Mouse (Mus musculus) CH12.LX (cell line): ENCODE data around the gene Pbx1. TPM values are rescaled to one million over a fixed set of nuclear protein-coding genes. Genes with fewer than 3 reads are reported as not detected.

Source experiments
- DNase-seq: peaks from one replicate; pipeline ENCODE4 v3.0.0-alpha.2; 2013; ENCODE audit errors: extremely low read depth
- H3K27ac ChIP-seq: 2 replicates; pipeline ENCODE4 v1.5.1; 2012; ENCODE audit warnings: low read depth, mild to moderate bottlenecking, control low read depth, moderate library complexity; ENCODE audit not compliant: insufficient read depth
- H3K27me3 ChIP-seq: replicated peaks from 2 replicates; pipeline ENCODE3; 2012; ENCODE audit warnings: inconsistent platforms
- H3K36me3 ChIP-seq, 2 experiments: replicated peaks in 1 of 2; 2 replicates each; pipeline versions ENCODE3 to v1.6.1; 2012; ENCODE audit warnings: inconsistent platforms in 1 of 2, low read length in 1 of 2, mild to moderate bottlenecking in 1 of 2, mixed read lengths in 1 of 2, moderate library complexity in 1 of 2; ENCODE audit not compliant: control insufficient read depth in 1 of 2, insufficient read depth in 1 of 2
- H3K4me1 ChIP-seq, 2 experiments: 2 replicates each; pipeline ENCODE4 v1.6.1; 2012; ENCODE audit warnings: inconsistent platforms in 1 of 2, moderate library complexity in 1 of 2; ENCODE audit not compliant: insufficient read depth in 2 of 2, control insufficient read depth in 1 of 2
- H3K4me2 ChIP-seq: 2 replicates; pipeline ENCODE4 v1.6.1; 2012; ENCODE audit warnings: low read depth, mild to moderate bottlenecking, control low read depth; ENCODE audit not compliant: poor library complexity, insufficient read depth, severe bottlenecking
- H3K4me3 ChIP-seq, 3 experiments: fragments of 150-350 bp in 1 of 3; sonication (generic) in 1 of 3; replicated peaks in 1 of 3; 2 replicates each; pipeline versions ENCODE3 to v1.5.1; 2011 to 2012; ENCODE audit warnings: low read depth in 2 of 3, low read length in 2 of 3, mild to moderate bottlenecking in 2 of 3, moderate library complexity in 2 of 3, control low read depth in 1 of 3, improper control_type of control experiment in 1 of 3, inconsistent platforms in 1 of 3, mixed read lengths in 1 of 3; ENCODE audit not compliant: poor library complexity in 1 of 3
- H3K79me2 ChIP-seq: replicated peaks from 2 replicates; pipeline ENCODE4 v1.6.1; 2012; ENCODE audit warnings: mild to moderate bottlenecking, moderate library complexity; ENCODE audit not compliant: control insufficient read depth, poor library complexity, insufficient read depth, severe bottlenecking; ENCODE audit errors: extremely low read depth
- H3K9ac ChIP-seq: 2 replicates; pipeline ENCODE4 v1.6.1; 2012; ENCODE audit warnings: low read depth, mild to moderate bottlenecking, control low read depth, moderate library complexity; ENCODE audit not compliant: insufficient read depth
- H3K9me3 ChIP-seq: replicated peaks from 2 replicates; pipeline ENCODE3; 2012; ENCODE audit warnings: low read length, inconsistent platforms, mixed read lengths
- BHLHE40 ChIP-seq: IDR thresholded peaks from 2 replicates; pipeline ENCODE4 v1.6.1; 2011; ENCODE audit warnings: mild to moderate bottlenecking, low read depth, low read length, improper control_type of control experiment
- CHD1 ChIP-seq: IDR thresholded peaks from 2 replicates; pipeline ENCODE4 v1.6.1; 2012; ENCODE audit warnings: low read depth, low read length, improper control_type of control experiment, inconsistent platforms
- CTCF ChIP-seq, 2 experiments: IDR thresholded peaks in 1 of 2; conservative IDR thresholded peaks in 1 of 2; 2 replicates each; pipeline ENCODE4 v1.5.1; 2011 to 2012; ENCODE audit warnings: low read depth in 2 of 2, low read length in 2 of 2, improper control_type of control experiment in 1 of 2, inconsistent platforms in 1 of 2, mild to moderate bottlenecking in 1 of 2, moderate library complexity in 1 of 2
- ELF1 ChIP-seq: IDR thresholded peaks from 2 replicates; pipeline ENCODE4 v1.6.1; 2014; ENCODE audit warnings: low read depth, mild to moderate bottlenecking, inconsistent platforms, low read length, improper control_type of control experiment
- EP300 ChIP-seq: IDR thresholded peaks from 2 replicates; pipeline ENCODE4 v1.6.1; 2011; ENCODE audit warnings: low read length, improper control_type of control experiment
- ETS1 ChIP-seq: conservative IDR thresholded peaks from 2 replicates; pipeline ENCODE4 v1.6.1; 2012; ENCODE audit warnings: low read depth, mild to moderate bottlenecking, inconsistent platforms, low read length, improper control_type of control experiment, moderate library complexity
- GABPA ChIP-seq: IDR thresholded peaks from 2 replicates; pipeline ENCODE4 v1.6.1; 2012; ENCODE audit warnings: low read depth, low read length, improper control_type of control experiment, inconsistent platforms; ENCODE audit not compliant: insufficient replicate concordance
- IRF4 ChIP-seq: IDR thresholded peaks from 2 replicates; pipeline ENCODE4 v1.6.1; 2014; ENCODE audit warnings: low read depth, mild to moderate bottlenecking, inconsistent platforms, low read length, improper control_type of control experiment
- JUN ChIP-seq: IDR thresholded peaks from 2 replicates; pipeline ENCODE4 v1.6.1; 2011; ENCODE audit warnings: low read depth, mild to moderate bottlenecking, low read length, improper control_type of control experiment, moderate library complexity; ENCODE audit not compliant: insufficient read depth
- JUND ChIP-seq: conservative IDR thresholded peaks from 2 replicates; pipeline ENCODE4 v1.6.1; 2011; ENCODE audit warnings: low read depth, low read length, improper control_type of control experiment
- MAFK ChIP-seq: IDR thresholded peaks from 2 replicates; pipeline ENCODE4 v1.6.1; 2011; ENCODE audit warnings: low read length, improper control_type of control experiment; ENCODE audit not compliant: insufficient replicate concordance
- MEF2A ChIP-seq: IDR thresholded peaks from 2 replicates; pipeline ENCODE4 v1.6.1; 2014; ENCODE audit warnings: low read depth, mild to moderate bottlenecking, inconsistent platforms, low read length, improper control_type of control experiment, borderline replicate concordance
- MXI1 ChIP-seq: IDR thresholded peaks from 2 replicates; pipeline ENCODE4 v1.6.1; 2011; ENCODE audit warnings: mild to moderate bottlenecking, low read depth, low read length, improper control_type of control experiment
- MYC ChIP-seq: IDR thresholded peaks from 2 replicates; pipeline ENCODE4 v1.6.1; 2011; ENCODE audit warnings: low read depth, mild to moderate bottlenecking, improper control_type of control experiment, low read length
- NELFE ChIP-seq: IDR thresholded peaks from 2 replicates; pipeline ENCODE4 v1.6.1; 2011; ENCODE audit warnings: low read depth, low read length, improper control_type of control experiment
- NRF1 ChIP-seq: IDR thresholded peaks from 2 replicates; pipeline ENCODE4 v1.6.1; 2014; ENCODE audit warnings: low read depth, mild to moderate bottlenecking, inconsistent platforms, low read length, improper control_type of control experiment, moderate library complexity
- POLR2A ChIP-seq: IDR thresholded peaks from 2 replicates; pipeline ENCODE4 v1.6.1; 2011; ENCODE audit warnings: low read depth, mild to moderate bottlenecking, improper control_type of control experiment, low read length
- RAD21 ChIP-seq: IDR thresholded peaks from 2 replicates; pipeline ENCODE4 v1.6.1; 2011; ENCODE audit warnings: low read depth, mild to moderate bottlenecking, low read length, improper control_type of control experiment, moderate library complexity
- RCOR1 ChIP-seq: conservative IDR thresholded peaks from 2 replicates; pipeline ENCODE4 v1.6.1; 2012; ENCODE audit warnings: low read depth, mild to moderate bottlenecking, inconsistent platforms, low read length, improper control_type of control experiment
- SIN3A ChIP-seq: IDR thresholded peaks from 2 replicates; pipeline ENCODE4 v1.6.1; 2012; ENCODE audit warnings: low read length, improper control_type of control experiment, inconsistent platforms
- SMC3 ChIP-seq: IDR thresholded peaks from 2 replicates; pipeline ENCODE4 v1.6.1; 2011; ENCODE audit warnings: low read depth, low read length, improper control_type of control experiment
- TBP ChIP-seq: conservative IDR thresholded peaks from 2 replicates; pipeline ENCODE4 v1.6.1; 2011; ENCODE audit warnings: low read depth, low read length, improper control_type of control experiment
- UBTF ChIP-seq: IDR thresholded peaks from 2 replicates; pipeline ENCODE4 v1.6.1; 2012; ENCODE audit warnings: low read depth, mild to moderate bottlenecking, inconsistent platforms, low read length, improper control_type of control experiment, moderate library complexity
- USF1 ChIP-seq: IDR thresholded peaks from 2 replicates; pipeline ENCODE4 v1.6.1; 2014; ENCODE audit warnings: low read depth, mild to moderate bottlenecking, inconsistent platforms, low read length, improper control_type of control experiment
- ZC3H11A ChIP-seq: IDR thresholded peaks from 2 replicates; pipeline ENCODE4 v1.6.1; 2012; ENCODE audit warnings: low read depth, mild to moderate bottlenecking, inconsistent platforms, low read length, improper control_type of control experiment
- ZKSCAN1 ChIP-seq: IDR thresholded peaks from 2 replicates; pipeline ENCODE4 v1.6.1; 2012; ENCODE audit warnings: low read depth, inconsistent platforms, low read length, improper control_type of control experiment, borderline replicate concordance
- ZMIZ1 ChIP-seq: IDR thresholded peaks from 2 replicates; pipeline ENCODE4 v1.6.1; 2012; ENCODE audit warnings: low read depth, mild to moderate bottlenecking, inconsistent platforms, low read length, improper control_type of control experiment
- ZNF384 ChIP-seq: IDR thresholded peaks from 2 replicates; pipeline ENCODE4 v1.6.1; 2012; ENCODE audit warnings: low read depth, low read length, improper control_type of control experiment, inconsistent platforms
- dilution Hi-C: fragments of 300-500 bp; cut with MboI; formaldehyde crosslinking; loops from 2 replicates; pipeline ENCODE4 v1.14.3; 2020; ENCODE audit warnings: low sequenced_read_pairs; ENCODE audit not compliant: extremely low pct_unique_long_range_greater_than_20kb, extremely low pct_ligation_motif_present
- in situ Hi-C: fragments of 300-500 bp; cut with MboI; formaldehyde crosslinking; loops from 3 replicates; pipeline ENCODE4 v1.14.3; 2019; ENCODE audit warnings: low sequenced_read_pairs, low pct_ligation_motif_present, low pct_unique_long_range_greater_than_20kb, mixed read lengths
- polyA plus RNA-seq: library from polyadenylated mRNA; unstranded; fragments of >175 nt; gene quantifications from 2 replicates; pipeline ENCODE4 v1.2.1, GENCODE M21; 2012; ENCODE audit warnings: low read depth; ENCODE audit not compliant: insufficient read length
- total RNA-seq, 2 experiments: library from RNA; depleted of rRNA; stranded (reverse); fragments of 300-350 nt in 1 of 2; fragments of >200 nt in 1 of 2; gene quantifications; 2 replicates each; pipeline ENCODE4 v1.2.3; 2012 to 2014

Gene Pbx1
- total and polyA plus RNA-seq, 3 experiments: not detected

GRCm38 (mm10) chr1:168139138-168139682, 292.9 kb downstream of the Pbx1 start:
- H3K27me3 ChIP-seq: no peaks in the 10 kb centered on the region
- dilution Hi-C loops: no loop called here

GRCm38 (mm10) chr1:168138669-168139068, 293.4 kb downstream of the Pbx1 start:
- no peak for TF ChIP-seq MAFK
- TF ChIP-seq ZC3H11A: no peak
- no peak for TF ChIP-seq NELFE
- no peak for TF ChIP-seq MXI1
- TF ChIP-seq BHLHE40: no peak
- TF ChIP-seq ZKSCAN1: no peak
- no peak for TF ChIP-seq CTCF (conservative IDR thresholded peaks at IDR 0.05 in 1 of 2, IDR thresholded peaks at IDR 0.05 in 1 of 2; ENCODE audit: low read depth in 2 of 2, low read length in 2 of 2)
- TF ChIP-seq ZNF384: no peak
- TF ChIP-seq USF1: no peak
- TF ChIP-seq RCOR1: no peak
- TF ChIP-seq MEF2A: no peak
- TF ChIP-seq JUN: no peak
- no peak for TF ChIP-seq EP300
- no peak for TF ChIP-seq IRF4
- TF ChIP-seq TBP: no peak
- TF ChIP-seq SIN3A: no peak
- no peak for TF ChIP-seq UBTF
- no peak for TF ChIP-seq SMC3
- TF ChIP-seq ELF1: no peak
- H3K4me3 ChIP-seq: no peak overlapping the region
- no peaks in the 10 kb centered on the region for H3K36me3 ChIP-seq
- in situ Hi-C loops: no loop called here
- no peaks in the 10 kb centered on the region for H3K4me1 ChIP-seq
- peaks cover 88% of the 10 kb centered on the region for H3K9me3 ChIP-seq
- no peaks in the 10 kb centered on the region for H3K79me2 ChIP-seq
- H3K4me2 ChIP-seq: no peak overlapping the region
- no peak for DNase-seq
- dilution Hi-C loops: no loop called here
- no peak overlapping the region for H3K9ac ChIP-seq
- H3K27me3 ChIP-seq: no peaks in the 10 kb centered on the region
- no peak overlapping the region for H3K27ac ChIP-seq

More at GRCm38 (mm10) chr1:168139138-168139682, 292.9 kb downstream of the Pbx1 start:
- DNase-seq: no peak
- in situ Hi-C loops: no loop called here
- H3K36me3 ChIP-seq: no peaks in the 10 kb centered on the region
- peaks cover 88% of the 10 kb centered on the region for H3K9me3 ChIP-seq
- TF ChIP-seq GABPA (no peak), POLR2A (no peak), JUND (no peak), CTCF (conservative IDR thresholded peaks at IDR 0.05 in 1 of 2, IDR thresholded peaks at IDR 0.05 in 1 of 2; ENCODE audit: low read depth in 2 of 2, low read length in 2 of 2) (no peak), TBP (no peak), ZKSCAN1 (no peak), ETS1 (no peak), ZNF384 (no peak), NRF1 (no peak), MAFK (no peak), ZMIZ1 (no peak), ELF1 (no peak), CHD1 (no peak), NELFE (no peak), RCOR1 (no peak), RAD21 (no peak), MYC (no peak)
- H3K9ac ChIP-seq: no peak overlapping the region
- H3K79me2 ChIP-seq: no peaks in the 10 kb centered on the region
- H3K4me1 ChIP-seq: no peaks in the 10 kb centered on the region
- no peak overlapping the region for H3K4me3 ChIP-seq
- H3K27ac ChIP-seq: no peak overlapping the region
- no peak overlapping the region for H3K4me2 ChIP-seq
